Mouse (Mus musculus) retina, postnatal 1 day (tissue): ENCODE results near the gene Gstm2.

ENCODE experiments used
- DNase-seq: peaks from one replicate; pipeline ENCODE4 v3.0.0-alpha.2; 2012

Gene Gstm2

GRCm38 (mm10) chr3:107939830-107940229, 46.4 kb downstream of the Gstm2 start:
- no peak for DNase-seq

- DNase-seq, result peak; percentile 63
Observed at GRCm38 (mm10) chr3:107939403-107939802, 46.9 kb downstream of the Gstm2 start.

GRCm38 (mm10) chr3:107935888-107936287, 50.4 kb downstream of the Gstm2 start:
- DNase-seq, result no peak

- DNase-seq, result no peak
Observed at GRCm38 (mm10) chr3:107935268-107935667, 51.0 kb downstream of the Gstm2 start.

- no peak for DNase-seq
Observed at GRCm38 (mm10) chr3:107932128-107932527, 54.1 kb downstream of the Gstm2 start.
